Mouse (Mus musculus) CH12.LX (cell line): ENCODE data around the gene D430019H16Rik. TPM values are rescaled to one million over a fixed set of nuclear protein-coding genes. Genes with fewer than 3 reads are reported as not detected.

Experiments used
- DNase-seq: peaks from one replicate; pipeline ENCODE4 v3.0.0-alpha.2; 2013; ENCODE audit errors: extremely low read depth
- H3K27ac ChIP-seq: 2 replicates; pipeline ENCODE4 v1.5.1; 2012; ENCODE audit warnings: low read depth, mild to moderate bottlenecking, control low read depth, moderate library complexity; ENCODE audit not compliant: insufficient read depth
- H3K27me3 ChIP-seq: replicated peaks from 2 replicates; pipeline ENCODE3; 2012; ENCODE audit warnings: inconsistent platforms
- H3K36me3 ChIP-seq, 2 experiments: replicated peaks in 1 of 2; 2 replicates each; pipeline versions ENCODE3 to v1.6.1; 2012; ENCODE audit warnings: inconsistent platforms in 1 of 2, low read length in 1 of 2, mild to moderate bottlenecking in 1 of 2, mixed read lengths in 1 of 2, moderate library complexity in 1 of 2; ENCODE audit not compliant: control insufficient read depth in 1 of 2, insufficient read depth in 1 of 2
- H3K4me1 ChIP-seq, 2 experiments: 2 replicates each; pipeline ENCODE4 v1.6.1; 2012; ENCODE audit warnings: inconsistent platforms in 1 of 2, moderate library complexity in 1 of 2; ENCODE audit not compliant: insufficient read depth in 2 of 2, control insufficient read depth in 1 of 2
- H3K4me2 ChIP-seq: 2 replicates; pipeline ENCODE4 v1.6.1; 2012; ENCODE audit warnings: low read depth, mild to moderate bottlenecking, control low read depth; ENCODE audit not compliant: poor library complexity, insufficient read depth, severe bottlenecking
- H3K4me3 ChIP-seq, 3 experiments: fragments of 150-350 bp in 1 of 3; sonication (generic) in 1 of 3; replicated peaks in 1 of 3; 2 replicates each; pipeline versions ENCODE3 to v1.5.1; 2011 to 2012; ENCODE audit warnings: low read depth in 2 of 3, low read length in 2 of 3, mild to moderate bottlenecking in 2 of 3, moderate library complexity in 2 of 3, control low read depth in 1 of 3, improper control_type of control experiment in 1 of 3, inconsistent platforms in 1 of 3, mixed read lengths in 1 of 3; ENCODE audit not compliant: poor library complexity in 1 of 3
- H3K79me2 ChIP-seq: replicated peaks from 2 replicates; pipeline ENCODE4 v1.6.1; 2012; ENCODE audit warnings: mild to moderate bottlenecking, moderate library complexity; ENCODE audit not compliant: control insufficient read depth, poor library complexity, insufficient read depth, severe bottlenecking; ENCODE audit errors: extremely low read depth
- H3K9ac ChIP-seq: 2 replicates; pipeline ENCODE4 v1.6.1; 2012; ENCODE audit warnings: low read depth, mild to moderate bottlenecking, control low read depth, moderate library complexity; ENCODE audit not compliant: insufficient read depth
- H3K9me3 ChIP-seq: replicated peaks from 2 replicates; pipeline ENCODE3; 2012; ENCODE audit warnings: low read length, inconsistent platforms, mixed read lengths
- BHLHE40 ChIP-seq: IDR thresholded peaks from 2 replicates; pipeline ENCODE4 v1.6.1; 2011; ENCODE audit warnings: mild to moderate bottlenecking, low read depth, low read length, improper control_type of control experiment
- CHD1 ChIP-seq: IDR thresholded peaks from 2 replicates; pipeline ENCODE4 v1.6.1; 2012; ENCODE audit warnings: low read depth, low read length, improper control_type of control experiment, inconsistent platforms
- EP300 ChIP-seq: IDR thresholded peaks from 2 replicates; pipeline ENCODE4 v1.6.1; 2011; ENCODE audit warnings: low read length, improper control_type of control experiment
- ETS1 ChIP-seq: conservative IDR thresholded peaks from 2 replicates; pipeline ENCODE4 v1.6.1; 2012; ENCODE audit warnings: low read depth, mild to moderate bottlenecking, inconsistent platforms, low read length, improper control_type of control experiment, moderate library complexity
- GABPA ChIP-seq: IDR thresholded peaks from 2 replicates; pipeline ENCODE4 v1.6.1; 2012; ENCODE audit warnings: low read depth, low read length, improper control_type of control experiment, inconsistent platforms; ENCODE audit not compliant: insufficient replicate concordance
- MAZ ChIP-seq: IDR thresholded peaks from 2 replicates; pipeline ENCODE4 v1.6.1; 2012; ENCODE audit warnings: low read depth, mild to moderate bottlenecking, inconsistent platforms, low read length, improper control_type of control experiment, moderate library complexity
- MXI1 ChIP-seq: IDR thresholded peaks from 2 replicates; pipeline ENCODE4 v1.6.1; 2011; ENCODE audit warnings: mild to moderate bottlenecking, low read depth, low read length, improper control_type of control experiment
- MYC ChIP-seq: IDR thresholded peaks from 2 replicates; pipeline ENCODE4 v1.6.1; 2011; ENCODE audit warnings: low read depth, mild to moderate bottlenecking, improper control_type of control experiment, low read length
- NELFE ChIP-seq: IDR thresholded peaks from 2 replicates; pipeline ENCODE4 v1.6.1; 2011; ENCODE audit warnings: low read depth, low read length, improper control_type of control experiment
- NRF1 ChIP-seq: IDR thresholded peaks from 2 replicates; pipeline ENCODE4 v1.6.1; 2014; ENCODE audit warnings: low read depth, mild to moderate bottlenecking, inconsistent platforms, low read length, improper control_type of control experiment, moderate library complexity
- POLR2AphosphoS2 ChIP-seq: IDR thresholded peaks from 2 replicates; pipeline ENCODE4 v1.6.1; 2011; ENCODE audit warnings: low read depth, low read length, improper control_type of control experiment
- SMC3 ChIP-seq: IDR thresholded peaks from 2 replicates; pipeline ENCODE4 v1.6.1; 2011; ENCODE audit warnings: low read depth, low read length, improper control_type of control experiment
- TCF12 ChIP-seq: IDR thresholded peaks from 2 replicates; pipeline ENCODE4 v1.6.1; 2014; ENCODE audit warnings: low read depth, mild to moderate bottlenecking, inconsistent platforms, low read length, improper control_type of control experiment
- USF1 ChIP-seq: IDR thresholded peaks from 2 replicates; pipeline ENCODE4 v1.6.1; 2014; ENCODE audit warnings: low read depth, mild to moderate bottlenecking, inconsistent platforms, low read length, improper control_type of control experiment
- ZC3H11A ChIP-seq: IDR thresholded peaks from 2 replicates; pipeline ENCODE4 v1.6.1; 2012; ENCODE audit warnings: low read depth, mild to moderate bottlenecking, inconsistent platforms, low read length, improper control_type of control experiment
- ZMIZ1 ChIP-seq: IDR thresholded peaks from 2 replicates; pipeline ENCODE4 v1.6.1; 2012; ENCODE audit warnings: low read depth, mild to moderate bottlenecking, inconsistent platforms, low read length, improper control_type of control experiment
- dilution Hi-C: fragments of 300-500 bp; cut with MboI; formaldehyde crosslinking; loops from 2 replicates; pipeline ENCODE4 v1.14.3; 2020; ENCODE audit warnings: low sequenced_read_pairs; ENCODE audit not compliant: extremely low pct_unique_long_range_greater_than_20kb, extremely low pct_ligation_motif_present
- in situ Hi-C: fragments of 300-500 bp; cut with MboI; formaldehyde crosslinking; loops from 3 replicates; pipeline ENCODE4 v1.14.3; 2019; ENCODE audit warnings: low sequenced_read_pairs, low pct_ligation_motif_present, low pct_unique_long_range_greater_than_20kb, mixed read lengths
- polyA plus RNA-seq: library from polyadenylated mRNA; unstranded; fragments of >175 nt; gene quantifications from 2 replicates; pipeline ENCODE4 v1.2.1, GENCODE M21; 2012; ENCODE audit warnings: low read depth; ENCODE audit not compliant: insufficient read length
- total RNA-seq, 2 experiments: library from RNA; depleted of rRNA; stranded (reverse); fragments of 300-350 nt in 1 of 2; fragments of >200 nt in 1 of 2; gene quantifications; 2 replicates each; pipeline ENCODE4 v1.2.3; 2012 to 2014

The D430019H16Rik gene
- total and polyA plus RNA-seq, 3 experiments: 0.42 to 0.96 (median 0.91) TPM

DNA sequence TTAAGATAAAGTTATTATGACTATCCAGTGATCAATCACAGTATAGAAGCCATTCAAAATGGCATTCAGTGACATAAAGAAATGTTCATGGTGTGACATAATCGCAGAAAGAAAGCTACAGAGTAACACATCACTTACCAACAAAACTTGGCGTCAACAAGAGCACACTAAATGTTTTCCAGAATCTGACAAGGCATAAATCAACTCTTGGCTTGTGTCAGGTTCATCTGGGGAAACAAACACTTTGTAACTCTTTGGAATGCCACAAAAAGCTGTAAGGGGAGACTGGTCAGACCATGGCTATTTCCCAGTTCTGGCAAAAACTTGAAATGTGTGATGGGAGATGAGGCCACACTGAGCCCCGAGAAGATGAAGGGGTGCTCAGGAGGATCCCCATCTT, 72.5 kb downstream of the D430019H16Rik start:
- H3K36me3 ChIP-seq: no peaks in the 10 kb centered on the region
- H3K9me3 ChIP-seq: peaks cover 6% of the 10 kb centered on the region
- H3K9ac ChIP-seq: no peak overlapping the region
- no peak for DNase-seq
- no peak overlapping the region for H3K27ac ChIP-seq
- in situ Hi-C loops: no loop called here
- H3K79me2 ChIP-seq: no peaks in the 10 kb centered on the region
- no peaks in the 10 kb centered on the region for H3K27me3 ChIP-seq
- no peaks in the 10 kb centered on the region for H3K4me1 ChIP-seq
- no peak overlapping the region for H3K4me3 ChIP-seq
- TF ChIP-seq NRF1: no peak
- no peak for TF ChIP-seq TCF12
- no peak for TF ChIP-seq BHLHE40
- TF ChIP-seq ZC3H11A: no peak
- no peak for TF ChIP-seq EP300
- no peak for TF ChIP-seq USF1
- TF ChIP-seq GABPA: no peak
- TF ChIP-seq MAZ: no peak
- no peak for TF ChIP-seq NELFE
- no peak overlapping the region for H3K4me2 ChIP-seq
- dilution Hi-C loops: no loop called here

DNA sequence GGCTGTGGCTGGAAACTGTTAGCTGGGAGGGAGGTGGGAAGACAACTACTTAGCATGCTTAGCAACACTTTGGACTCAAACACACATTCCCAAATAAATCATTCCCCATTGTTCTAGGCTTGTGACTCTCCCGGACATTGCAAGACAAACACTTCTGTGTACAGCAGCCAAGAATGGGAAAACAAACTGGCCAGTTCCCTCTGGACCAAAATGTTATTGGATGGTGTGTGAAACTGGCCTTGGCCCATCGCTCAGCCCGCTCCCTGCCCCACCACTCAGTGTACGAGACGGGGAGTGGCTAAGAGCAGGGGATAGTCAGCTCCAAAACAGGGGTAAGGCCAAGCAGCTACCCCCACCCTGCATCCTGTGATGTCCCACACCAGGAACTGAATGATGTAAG, 73.2 kb downstream of the D430019H16Rik start:
- Histone ChIP-seq H3K9me3 (peaks cover 5% of the 10 kb centered on the region), H3K27ac (no peak overlapping the region), H3K4me1 (no peaks in the 10 kb centered on the region), H3K9ac (no peak overlapping the region), H3K4me3 (no peak overlapping the region), H3K36me3 (no peaks in the 10 kb centered on the region), H3K4me2 (no peak overlapping the region), H3K79me2 (no peaks in the 10 kb centered on the region), H3K27me3 (no peaks in the 10 kb centered on the region)
- TF ChIP-seq NRF1 (no peak), POLR2AphosphoS2 (no peak), CHD1 (no peak), ETS1 (no peak), USF1 (no peak)
- dilution Hi-C loops (no loop called here), in situ Hi-C loops (no loop called here)
- no peak for DNase-seq

DNA sequence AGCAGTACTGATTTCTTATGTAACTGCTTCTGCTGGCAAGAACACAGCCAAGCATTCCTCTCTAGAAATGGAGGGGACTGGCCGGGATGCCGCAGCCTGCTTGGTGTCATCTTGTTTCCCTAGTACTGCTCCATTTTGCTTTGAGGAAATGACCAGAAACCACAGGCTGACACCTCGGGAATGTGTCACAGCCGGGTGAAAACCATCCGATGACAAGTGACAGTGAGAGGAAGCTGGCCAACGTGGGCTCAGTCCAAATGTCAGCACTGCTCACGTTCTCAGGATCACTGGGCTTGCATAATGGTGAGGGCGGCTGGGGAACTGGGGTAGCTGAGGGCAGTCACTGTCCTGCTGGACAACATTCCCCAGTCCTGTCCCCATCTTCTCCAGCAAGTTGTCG, 75.9 kb downstream of the D430019H16Rik start:
- Histone ChIP-seq H3K79me2 (no peaks in the 10 kb centered on the region), H3K4me2 (no peak overlapping the region), H3K4me3 (no peak overlapping the region), H3K27ac (no peak overlapping the region), H3K4me1 (no peaks in the 10 kb centered on the region), H3K9ac (no peak overlapping the region), H3K36me3 (no peaks in the 10 kb centered on the region), H3K27me3 (no peaks in the 10 kb centered on the region), H3K9me3 (peaks cover 2% of the 10 kb centered on the region)
- in situ Hi-C loops: no loop called here
- DNase-seq: no peak
- TF ChIP-seq GABPA (no peak), ETS1 (no peak), EP300 (no peak), CHD1 (no peak), MYC (no peak), SMC3 (no peak), ZMIZ1 (no peak), MXI1 (no peak), USF1 (no peak)
- dilution Hi-C loops: no loop called here
